Mouse (Mus musculus) intestine, embryonic 16.5 days (tissue): ENCODE results near the gene Srcin1. TPM values are rescaled to one million over a fixed set of nuclear protein-coding genes. Genes with fewer than 3 reads are reported as not detected.

Source experiments
- ATAC-seq: fragments of 200-750 bp; cut with Nextera tagmentation; 2 replicates; pipeline ENCODE4 v1.8.0; 2017; ENCODE audit warnings: moderate TSS enrichment, moderate library complexity
- H3K27ac ChIP-seq: fragments of 300-500 bp; sonication (generic); 2 replicates; pipeline ENCODE4 v1.5.1; 2014; ENCODE audit warnings: mild to moderate bottlenecking, low read length
- H3K27me3 ChIP-seq: fragments of 300-500 bp; sonication (generic); replicated peaks from 2 replicates; pipeline ENCODE4 v1.6.1; 2014; ENCODE audit warnings: low read length, control low read depth, mixed read lengths; ENCODE audit not compliant: control insufficient read depth, insufficient read depth
- H3K36me3 ChIP-seq: fragments of 300-500 bp; sonication (generic); 2 replicates; pipeline ENCODE4 v1.6.1; 2014; ENCODE audit warnings: low read length, control low read depth; ENCODE audit not compliant: control insufficient read depth, insufficient read depth
- H3K4me1 ChIP-seq: fragments of 300-500 bp; sonication (generic); 2 replicates; pipeline ENCODE4 v1.6.1; 2014; ENCODE audit warnings: low read length, control low read depth, mixed read lengths; ENCODE audit not compliant: control insufficient read depth, insufficient read depth
- H3K4me2 ChIP-seq: fragments of 300-500 bp; sonication (generic); 2 replicates; pipeline ENCODE4 v1.6.1; 2014; ENCODE audit warnings: low read depth, low read length, control low read depth
- H3K4me3 ChIP-seq: fragments of 300-500 bp; sonication (generic); 2 replicates; pipeline ENCODE4 v1.5.1; 2014; ENCODE audit warnings: mild to moderate bottlenecking, low read length
- H3K9ac ChIP-seq: fragments of 300-500 bp; sonication (generic); 2 replicates; pipeline ENCODE4 v1.6.1; 2014; ENCODE audit warnings: low read depth, low read length
- H3K9me3 ChIP-seq: fragments of 300-500 bp; sonication (generic); 2 replicates; pipeline ENCODE4 v1.6.1; 2016; ENCODE audit warnings: low read length, control low read depth; ENCODE audit not compliant: control insufficient read depth
- WGBS: fragments of 180-500 bp; shearing (Covaris S2); extraction: QIAGEN DNeasy Blood & Tissue Kit; methylation state at CpG from one replicate; pipeline ENCODE4 v1.1.7; 2014; 5-methylcytosine and 5-hydroxymethylcytosine counted together
- polyA plus RNA-seq: library from polyadenylated mRNA; unstranded; fragments of >200 nt; fragmentation: Nextera tagmentation; extraction: Ambion mirVana; gene quantifications from 2 replicates; pipeline ENCODE4 v1.2.1, GENCODE M21; 2015

The Srcin1 gene
- polyA plus RNA-seq, 1 experiment from 2014 or later, result 0.12 TPM

GRCm38 (mm10) chr11:97523107-97523506 lies 52.9 kb downstream of the Srcin1 start:
- no peak overlapping the region for H3K4me2 ChIP-seq
- 84% methylated on average over 14 of the region's 14 CpGs for WGBS
- 0 out of 2 replicates have a peak, but pooled peaks cover 4% of the 10 kb centered on the region for H3K4me1 ChIP-seq
- H3K4me3 ChIP-seq, result no peak overlapping the region
- H3K36me3 ChIP-seq, result no peaks in the 10 kb centered on the region
- no peaks in the 10 kb centered on the region for H3K9me3 ChIP-seq
- no peak for ATAC-seq
- no peak overlapping the region for H3K27ac ChIP-seq
- no peaks in the 10 kb centered on the region for H3K27me3 ChIP-seq
- H3K9ac ChIP-seq, result no peak overlapping the region

GRCm38 (mm10) chr11:97521741-97522474 lies 54.1 kb downstream of the Srcin1 start:
- Histone ChIP-seq H3K4me1 (0 out of 2 replicates have a peak, but pooled peaks cover 4% of the 10 kb centered on the region), H3K4me2 (no peak overlapping the region), H3K27me3 (no peaks in the 10 kb centered on the region), H3K9ac (no peak overlapping the region), H3K27ac (no peak overlapping the region), H3K4me3 (no peak overlapping the region), H3K9me3 (no peaks in the 10 kb centered on the region), H3K36me3 (no peaks in the 10 kb centered on the region)
- WGBS, result 85% methylated on average over 29 of the region's 29 CpGs
- ATAC-seq, result no peak

- Histone ChIP-seq H3K27me3 (no peaks in the 10 kb centered on the region), H3K4me3 (no peak overlapping the region), H3K4me2 (no peak overlapping the region), H3K4me1 (0 out of 2 replicates have a peak, but pooled peaks cover 4% of the 10 kb centered on the region), H3K9ac (no peak overlapping the region), H3K27ac (no peak overlapping the region), H3K36me3 (no peaks in the 10 kb centered on the region), H3K9me3 (no peaks in the 10 kb centered on the region)
- no peak for ATAC-seq
- 93% methylated on average over 7 of the region's 7 CpGs for WGBS
These were observed 55.4 kb downstream of the Srcin1 start for GRCm38 (mm10) chr11:97520541-97520940.

GRCm38 (mm10) chr11:97513066-97513465 lies 62.9 kb downstream of the Srcin1 start:
- Histone ChIP-seq H3K27me3 (0 out of 2 replicates have a peak, but pooled peaks cover 3% of the 10 kb centered on the region), H3K36me3 (no peaks in the 10 kb centered on the region), H3K4me3 (no peak overlapping the region), H3K4me2 (no peak overlapping the region), H3K9ac (no peak overlapping the region), H3K9me3 (no peaks in the 10 kb centered on the region), H3K4me1 (no peaks in the 10 kb centered on the region), H3K27ac (no peak overlapping the region)
- 70% methylated on average over 3 of the region's 3 CpGs for WGBS
- ATAC-seq, result no peak

- 66% methylated on average over 6 of the region's 6 CpGs for WGBS
- H3K27ac ChIP-seq, result no peak overlapping the region
- H3K36me3 ChIP-seq, result no peaks in the 10 kb centered on the region
- H3K27me3 ChIP-seq, result 0 out of 2 replicates have a peak, but pooled peaks cover 3% of the 10 kb centered on the region
- H3K9ac ChIP-seq, result no peak overlapping the region
- H3K4me1 ChIP-seq, result no peaks in the 10 kb centered on the region
- H3K4me3 ChIP-seq, result no peak overlapping the region
- no peak overlapping the region; the same call in 1 of the 2 replicates for H3K4me2 ChIP-seq
- H3K9me3 ChIP-seq, result no peaks in the 10 kb centered on the region
- ATAC-seq, result no peak
These were observed 63.5 kb downstream of the Srcin1 start for GRCm38 (mm10) chr11:97512511-97512910.

GRCm38 (mm10) chr11:97511661-97512369 lies 64.2 kb downstream of the Srcin1 start:
- no peaks in the 10 kb centered on the region for H3K36me3 ChIP-seq
- peak overlapping the region; percentile 48; the same call in 1 of the 2 replicates for H3K9ac ChIP-seq
- 50% methylated on average over 13 of the region's 13 CpGs for WGBS
- H3K9me3 ChIP-seq, result no peaks in the 10 kb centered on the region
- H3K4me1 ChIP-seq, result no peaks in the 10 kb centered on the region
- H3K27ac ChIP-seq, result peak overlapping the region; percentile 39
- peak overlapping the region; percentile 9; the same call in 1 of the 2 replicates for H3K4me3 ChIP-seq
- ATAC-seq, result peak; percentile 44; the same call in 1 of the 2 replicates
- H3K4me2 ChIP-seq, result peak overlapping the region; percentile 22
- H3K27me3 ChIP-seq, result 0 out of 2 replicates have a peak, but pooled peaks cover 3% of the 10 kb centered on the region

GRCm38 (mm10) chr11:97510966-97511660 lies 64.9 kb downstream of the Srcin1 start:
- Histone ChIP-seq H3K9me3 (no peaks in the 10 kb centered on the region), H3K9ac (no peak overlapping the region), H3K4me3 (no peak overlapping the region), H3K4me1 (no peaks in the 10 kb centered on the region), H3K27me3 (0 out of 2 replicates have a peak, but pooled peaks cover 3% of the 10 kb centered on the region), H3K4me2 (peak overlapping the region; percentile 22; the same call in 1 of the 2 replicates), H3K27ac (no peak overlapping the region), H3K36me3 (no peaks in the 10 kb centered on the region)
- 0 out of 2 replicates have a peak, but pooled peaks have one; percentile 46 for ATAC-seq
- WGBS, result 34% methylated on average over 10 of the region's 10 CpGs

GRCm38 (mm10) chr11:97509715-97510485 lies 66.1 kb downstream of the Srcin1 start:
- no peak overlapping the region for H3K27ac ChIP-seq
- H3K27me3 ChIP-seq, result 0 out of 2 replicates have a peak, but pooled peaks cover 3% of the 10 kb centered on the region
- H3K4me1 ChIP-seq, result no peaks in the 10 kb centered on the region
- H3K9me3 ChIP-seq, result no peaks in the 10 kb centered on the region
- H3K9ac ChIP-seq, result no peak overlapping the region
- ATAC-seq, result no peak
- WGBS, result 66% methylated on average over 24 of the region's 24 CpGs
- H3K36me3 ChIP-seq, result no peaks in the 10 kb centered on the region
- H3K4me3 ChIP-seq, result no peak overlapping the region
- H3K4me2 ChIP-seq, result no peak overlapping the region
